Comparison of ENCODE assay signal across 8 mouse cellular contexts in the genomic region with DNA sequence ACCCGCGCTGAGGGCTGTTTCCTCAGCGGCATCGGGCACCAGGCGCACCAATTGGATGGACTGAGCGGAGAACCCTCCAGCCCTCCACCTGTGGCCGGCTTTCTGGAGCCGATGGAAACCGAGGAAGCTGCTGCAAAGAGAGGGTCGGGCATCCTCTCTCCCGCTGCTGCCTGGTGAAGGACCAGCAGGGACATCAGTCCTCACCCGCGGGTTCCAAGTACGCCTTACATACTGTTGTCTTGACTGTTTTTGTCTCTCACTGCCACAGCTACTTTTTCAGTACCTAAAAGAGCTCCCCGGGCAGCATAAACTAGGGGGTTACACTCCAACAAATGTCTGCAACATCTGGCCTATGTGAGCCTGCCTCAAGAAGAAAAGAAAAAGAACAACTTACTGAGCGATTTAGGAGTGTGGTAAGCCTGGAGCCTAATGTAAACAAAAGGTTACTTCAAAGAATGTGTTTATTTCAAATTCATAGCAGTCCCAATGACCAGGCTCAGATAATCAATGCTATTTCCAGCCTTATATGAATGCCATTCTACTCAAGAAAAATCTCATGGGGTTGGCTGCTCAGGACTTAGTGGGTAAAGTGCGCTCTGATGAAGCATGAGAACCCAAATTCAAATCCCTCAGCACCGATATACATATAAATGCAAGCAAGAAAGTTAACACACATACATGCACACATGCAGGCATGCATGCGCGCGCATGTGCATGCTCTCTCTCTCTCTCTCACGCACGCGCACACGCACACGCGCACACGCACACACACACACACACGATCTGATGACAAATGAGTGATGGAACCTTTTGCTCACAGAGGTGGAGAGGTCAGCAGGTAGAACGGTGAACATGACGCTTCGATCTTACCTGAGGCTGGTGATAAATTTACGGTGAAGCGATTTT. TPM values are rescaled to one million over a fixed set of nuclear protein-coding genes. Genes with fewer than 3 reads are reported as not detected.
DNase-seq lines count a peak whose midpoint lies in the region; ATAC-seq and TF ChIP-seq lines count a peak whose summit lies in the region.

No protein-coding gene starts in this region.

- no peak for TF ChIP-seq CTCF in kidney, postnatal 0 days (IDR thresholded peaks at IDR 0.05; ENCODE audit: low read depth)
- peak; percentile 3; the same call in 1 of the 2 replicates for TF ChIP-seq CTCF in bone marrow macrophage, adult 2 months (IDR thresholded peaks at IDR 0.05; ENCODE audit: low read depth, low read length)
- no peak for TF ChIP-seq CTCF in liver, postnatal 0 days (IDR thresholded peaks at IDR 0.05; ENCODE audit: low read depth)

- H3K27me3 ChIP-seq in kidney, postnatal 0 days (ENCODE audit: insufficient read depth, low read length): no peaks in the 10 kb centered on the region
- 0 out of 2 replicates have a peak, but pooled peaks cover 2% of the 10 kb centered on the region for H3K27me3 ChIP-seq in forebrain, embryonic 14.5 days (replicated peaks; ENCODE audit: control insufficient read depth, insufficient read depth, low read length)
- peaks cover 38% of the 10 kb centered on the region for H3K27me3 ChIP-seq in liver, postnatal 0 days (ENCODE audit: insufficient read depth, low read length)

- WGBS in kidney, postnatal 0 days: 7% methylated on average over 34 of the region's 34 CpGs
- 5% methylated on average over 34 of the region's 34 CpGs for WGBS in forebrain, embryonic 14.5 days
- 7% methylated on average over 32 of the region's 34 CpGs for WGBS in liver, postnatal 0 days (ENCODE audit: insufficient replicate concordance)

- peak; percentile 41 for ATAC-seq in kidney, postnatal 0 days (replicated peaks; ENCODE audit: low FRiP score, low read depth)
- ATAC-seq in forebrain, embryonic 14.5 days: peak; percentile 66
- peak; percentile 35 for ATAC-seq in liver, postnatal 0 days

- no peak overlapping the region for H3K27ac ChIP-seq in kidney, postnatal 0 days
- no peak overlapping the region for H3K27ac ChIP-seq in bone marrow macrophage, adult 2 months (ENCODE audit: insufficient read depth, low read depth, low read length)
- H3K27ac ChIP-seq in forebrain, embryonic 14.5 days (ENCODE audit: low read depth, low read length): 0 out of 2 replicates have a peak overlapping the region, but pooled peaks have one; percentile 14
- H3K27ac ChIP-seq in liver, postnatal 0 days (ENCODE audit: low read depth): no peak overlapping the region

- no peak overlapping the region for H3K9ac ChIP-seq in kidney, postnatal 0 days (ENCODE audit: low read depth, low read length)
- H3K9ac ChIP-seq in forebrain, embryonic 14.5 days (ENCODE audit: low read length): peak overlapping the region; percentile 76
- no peak overlapping the region for H3K9ac ChIP-seq in liver, postnatal 0 days (replicated peaks)

- no peak for TF ChIP-seq POLR2A in bone marrow macrophage, adult 2 months (IDR thresholded peaks at IDR 0.05; ENCODE audit: borderline replicate concordance, low read depth, low read length)

- no peak for TF ChIP-seq EP300 in liver, postnatal 0 days (IDR thresholded peaks at IDR 0.05; ENCODE audit: low read depth)

- H3K9me3 ChIP-seq in kidney, postnatal 0 days (replicated peaks; ENCODE audit: low read length): no peaks in the 10 kb centered on the region
- no peaks in the 10 kb centered on the region for H3K9me3 ChIP-seq in forebrain, embryonic 14.5 days (replicated peaks; ENCODE audit: control insufficient read depth, low read length)
- no peaks in the 10 kb centered on the region for H3K9me3 ChIP-seq in liver, postnatal 0 days (ENCODE audit: low read length)

- no peak for DNase-seq in kidney, postnatal 0 days (ENCODE audit: low spot score)
- DNase-seq in kidney, adult 9 months: no peak
- peak; percentile 63 for DNase-seq in forebrain, embryonic 14.5 days (ENCODE audit: low spot score)
- DNase-seq in liver, postnatal 0 days: no peak
- DNase-seq in left cerebral cortex, adult 11 months (ENCODE audit: low spot score): no peak
- DNase-seq in left cerebral cortex, adult 9 months (ENCODE audit: low spot score in 2 of 2): no peak
- DNase-seq in spleen, postnatal 4 days (ENCODE audit: low spot score in 2 of 2): no peak

- peak overlapping the region; percentile 61 for H3K4me3 ChIP-seq in kidney, postnatal 0 days (replicated peaks; ENCODE audit: low read depth, low read length)
- peak overlapping the region; percentile 64 for H3K4me3 ChIP-seq in bone marrow macrophage, adult 2 months (ENCODE audit: insufficient read depth, low read length)
- peak overlapping the region; percentile 75 for H3K4me3 ChIP-seq in forebrain, embryonic 14.5 days (ENCODE audit: low read depth, low read length)
- H3K4me3 ChIP-seq in liver, postnatal 0 days (ENCODE audit: low read depth, low read length): peak overlapping the region; percentile 57

- H3K4me1 ChIP-seq in kidney, postnatal 0 days (replicated peaks; ENCODE audit: insufficient read depth, low read length): no peaks in the 10 kb centered on the region; the same call in 1 of the 2 replicates
- peaks cover 3% of the 10 kb centered on the region; the same call in 1 of the 2 replicates for H3K4me1 ChIP-seq in bone marrow macrophage, adult 2 months (ENCODE audit: control insufficient read depth, insufficient read depth, low read length)
- peaks cover 7% of the 10 kb centered on the region; the same call in 1 of the 2 replicates for H3K4me1 ChIP-seq in forebrain, embryonic 14.5 days (ENCODE audit: control insufficient read depth, insufficient read depth, low read length)
- H3K4me1 ChIP-seq in liver, postnatal 0 days (ENCODE audit: insufficient read depth): peaks cover 6% of the 10 kb centered on the region; the same call in 1 of the 2 replicates

- H3K36me3 ChIP-seq in kidney, postnatal 0 days (ENCODE audit: insufficient read depth, low read length): no peaks in the 10 kb centered on the region
- H3K36me3 ChIP-seq in forebrain, embryonic 14.5 days (ENCODE audit: control insufficient read depth, insufficient read depth, low read length): no peaks in the 10 kb centered on the region
- H3K36me3 ChIP-seq in liver, postnatal 0 days (replicated peaks; ENCODE audit: insufficient read depth, low read length): no peaks in the 10 kb centered on the region

- peak overlapping the region; percentile 90 for H3K4me2 ChIP-seq in kidney, postnatal 0 days (ENCODE audit: low read length)
- peak overlapping the region; percentile 90 for H3K4me2 ChIP-seq in forebrain, embryonic 14.5 days (ENCODE audit: low read length)
- H3K4me2 ChIP-seq in liver, postnatal 0 days (ENCODE audit: low read depth, low read length): peak overlapping the region; percentile 84

RNA-seq across cellular contexts. Expression of gene Ankrd6, which starts 0.6 kb away (rescaled TPM):
- polyA plus RNA-seq in kidney, postnatal 0 days (2015; fragmentation: Nextera tagmentation; extraction: Ambion mirVana): 8.5 and 9.2 TPM in 2 replicates
- 0.16 TPM in 1 of 2 replicates, not detected in the other for polyA plus RNA-seq in bone marrow macrophage, adult 2 months (2012; ENCODE audit: insufficient read depth, insufficient read length, missing spikeins)
- 32.7 and 33.5 TPM in 2 replicates for polyA plus RNA-seq in forebrain, embryonic 14.5 days (2014; fragmentation: Nextera tagmentation; extraction: Ambion mirVana)
- 0.36 and 0.54 TPM in 2 replicates for polyA plus RNA-seq in liver, postnatal 0 days (2015; fragmentation: Nextera tagmentation; extraction: Ambion mirVana)

RNA-seq across cellular contexts. Expression of gene Rragd, which starts 31.5 kb away (rescaled TPM):
- 24.0 and 26.8 TPM in 2 replicates for polyA plus RNA-seq in kidney, postnatal 0 days (2015; fragmentation: Nextera tagmentation; extraction: Ambion mirVana)
- 2.4 and 2.5 TPM in 2 replicates for polyA plus RNA-seq in bone marrow macrophage, adult 2 months (2012; ENCODE audit: insufficient read depth, insufficient read length, missing spikeins)
- 17.6 and 22.7 TPM in 2 replicates for polyA plus RNA-seq in forebrain, embryonic 14.5 days (2014; fragmentation: Nextera tagmentation; extraction: Ambion mirVana)
- polyA plus RNA-seq in liver, postnatal 0 days (2015; fragmentation: Nextera tagmentation; extraction: Ambion mirVana): 1.7 and 1.8 TPM in 2 replicates
